Mouse (Mus musculus) left cerebral cortex, postnatal 25 days (tissue): ENCODE measurements around the gene Serpinf2. TPM values are rescaled to one million over a fixed set of nuclear protein-coding genes. Genes with fewer than 3 reads are reported as not detected.
"Not testable (repeated sequence)": the region's sequence is repeated elsewhere in the genome, so short reads cannot be mapped to it uniquely, and the experiment has no call there.

ENCODE experiments used
- DNase-seq, 2 experiments: peaks; one replicate each; pipeline ENCODE4 v3.0.0; 2022; ENCODE audit warnings: low spot score in 2 of 2, mixed read lengths in 1 of 2
- intact Hi-C: fragments of 180-260 bp; cut with DNase I; formaldehyde crosslinking; loops from one replicate; pipeline ENCODE4 v1.15.1; 2025
- microRNA-seq, 2 experiments: library from miRNA; unstranded; fragments of <30 nt; microRNA quantifications; one replicate each; pipeline ENCODE4 v1.2.0; 2022
- total RNA-seq, 2 experiments: library from RNA; stranded (reverse); gene quantifications; 2 replicates each; pipeline ENCODE4 v1.2.3; 2021

Serpinf2 gene
- total RNA-seq, 2 experiments from 2014 or later: not detected

DNA sequence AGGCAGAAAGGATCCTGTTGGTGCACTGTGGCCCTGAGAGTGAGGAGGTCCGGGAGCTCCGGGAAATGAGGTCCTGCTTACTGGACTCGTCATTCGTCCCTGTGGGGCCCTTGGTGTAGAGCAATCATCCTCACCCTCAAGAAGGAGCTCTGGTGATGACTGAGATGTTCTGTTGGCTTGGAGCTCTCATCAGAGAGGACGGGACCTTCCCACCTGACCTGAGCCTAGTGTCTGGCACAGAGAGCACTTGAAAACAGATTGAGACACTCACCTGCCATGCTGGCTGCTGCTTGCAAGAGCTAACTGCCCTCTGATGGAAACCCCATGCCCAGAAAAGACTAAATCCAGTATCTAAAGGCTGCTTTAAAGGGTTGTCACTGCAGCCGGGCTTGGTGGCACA, 34.6 kb downstream of the Serpinf2 start:
- no peak for DNase-seq
- intact Hi-C loops: loop anchor here (5.0 to 10.0 kb wide), 2 partner anchors 110 to 168 kb away; partner anchors contain the start of genes Rilp and Scarf1

DNA sequence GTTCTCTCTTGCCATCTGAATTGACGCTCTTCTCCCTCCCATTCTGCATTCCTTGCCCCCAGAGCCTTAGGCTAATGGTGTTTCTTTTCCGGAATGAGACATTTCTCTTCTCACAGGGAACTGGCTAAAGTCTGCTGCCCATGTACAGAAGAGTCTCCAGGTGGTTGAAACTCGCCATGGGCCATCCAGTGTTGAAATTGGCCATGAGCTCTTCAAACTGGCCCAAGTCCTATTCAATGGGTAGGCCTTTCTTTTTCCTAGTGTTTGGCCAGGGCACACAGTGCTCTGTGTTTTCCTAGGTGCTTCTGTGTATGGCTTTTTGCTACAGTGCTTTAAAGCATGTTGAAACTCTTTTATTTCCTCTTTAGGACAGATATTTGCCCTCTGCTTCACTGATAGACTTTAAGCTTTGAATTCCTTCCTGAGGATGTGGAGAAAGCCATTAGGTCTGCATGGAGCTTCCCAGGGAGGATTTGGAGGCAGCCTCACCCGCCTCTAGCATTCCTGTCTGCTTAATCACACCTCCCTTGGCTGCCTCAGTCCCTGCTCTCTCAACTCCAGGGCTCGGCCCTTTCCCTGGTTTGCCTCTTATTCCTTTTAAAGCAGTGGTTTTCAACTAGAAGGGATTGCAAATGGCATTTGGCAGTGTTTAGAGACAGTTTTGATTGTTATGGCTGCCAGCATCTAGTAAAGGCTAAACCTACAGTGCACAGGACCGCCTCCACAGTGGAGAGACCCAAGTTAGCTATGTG, 35.9 kb downstream of the Serpinf2 start:
- no peak for DNase-seq
- intact Hi-C loops: loop anchor here (5.0 to 10.0 kb wide), 2 partner anchors 111 to 169 kb away; partner anchors contain the start of genes Rilp and Scarf1

DNA sequence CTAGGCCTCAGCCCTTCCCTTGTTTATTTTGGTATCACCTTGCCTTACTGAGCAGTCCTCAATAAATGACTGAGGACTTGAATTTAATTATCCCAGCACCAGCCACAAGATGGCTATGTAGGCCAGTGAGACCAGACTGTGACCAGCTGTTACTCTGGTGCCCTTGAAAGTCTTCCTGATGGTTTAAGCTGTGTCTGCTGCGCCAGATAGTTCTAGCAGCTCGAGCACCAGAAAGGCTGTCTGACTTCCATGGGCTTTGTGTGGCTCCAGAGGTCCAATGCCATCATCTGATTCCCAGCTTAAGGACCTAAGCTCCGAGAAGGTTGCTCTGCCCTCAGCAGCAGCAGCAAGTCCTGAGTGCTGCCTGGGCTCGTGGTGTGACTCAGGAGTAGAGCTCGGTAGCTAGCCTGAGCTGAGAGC, 37.1 kb downstream of the Serpinf2 start:
- DNase-seq: peak; percentile 60 to 75
- intact Hi-C loops: loop anchor here (5.0 to 10.0 kb wide), 2 partner anchors 113 to 170 kb away; partner anchors contain the start of genes Rilp and Scarf1

DNA sequence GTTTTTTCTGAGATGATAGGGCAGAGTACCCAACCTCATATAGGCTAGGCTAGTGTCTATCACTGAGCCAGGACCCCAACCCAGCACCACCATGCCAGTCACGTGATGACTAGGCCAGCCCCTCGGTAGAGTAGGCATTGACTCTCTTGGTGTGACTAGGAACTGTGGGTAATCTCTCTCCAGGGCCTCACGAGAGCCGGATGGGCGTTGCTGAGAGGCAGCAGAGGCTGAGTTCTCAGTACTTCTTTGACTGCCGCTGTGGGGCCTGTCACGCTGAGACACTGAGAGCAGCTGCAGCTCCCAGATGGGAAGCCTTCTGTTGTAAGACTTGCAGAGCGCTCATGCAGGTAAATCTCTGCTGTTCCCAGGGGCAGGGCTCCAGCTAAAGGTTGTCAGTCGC, 39.3 kb downstream of the Serpinf2 start:
- DNase-seq: peak in 1 of 2 experiments; percentile 49
- intact Hi-C loops: loop anchor here (5.0 to 10.0 kb wide), 2 partner anchors 115 to 172 kb away; partner anchors contain the start of genes Rilp and Scarf1

DNA sequence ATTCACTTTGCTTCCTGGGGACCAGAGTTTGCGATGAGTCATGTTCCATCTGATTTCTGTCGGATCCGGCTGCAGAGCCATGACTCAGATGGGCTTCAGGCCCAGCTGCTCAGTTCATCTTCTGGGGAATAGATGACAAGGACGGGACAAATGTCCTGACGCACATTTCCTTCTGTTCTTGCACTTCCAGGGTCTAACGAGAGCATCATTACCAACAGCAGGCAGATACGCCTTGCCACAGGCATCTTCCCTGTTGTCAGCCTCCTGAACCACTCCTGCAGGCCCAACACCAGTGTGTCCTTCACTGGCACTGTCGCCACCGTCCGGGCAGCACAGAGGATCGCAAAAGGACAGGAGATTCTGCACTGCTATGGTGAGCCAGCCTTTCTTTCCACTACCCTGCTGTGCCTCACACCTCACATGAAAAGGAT, 40.0 kb downstream of the Serpinf2 start:
- DNase-seq: peak; percentile 37 to 85
- intact Hi-C loops: no loop called here

DNA sequence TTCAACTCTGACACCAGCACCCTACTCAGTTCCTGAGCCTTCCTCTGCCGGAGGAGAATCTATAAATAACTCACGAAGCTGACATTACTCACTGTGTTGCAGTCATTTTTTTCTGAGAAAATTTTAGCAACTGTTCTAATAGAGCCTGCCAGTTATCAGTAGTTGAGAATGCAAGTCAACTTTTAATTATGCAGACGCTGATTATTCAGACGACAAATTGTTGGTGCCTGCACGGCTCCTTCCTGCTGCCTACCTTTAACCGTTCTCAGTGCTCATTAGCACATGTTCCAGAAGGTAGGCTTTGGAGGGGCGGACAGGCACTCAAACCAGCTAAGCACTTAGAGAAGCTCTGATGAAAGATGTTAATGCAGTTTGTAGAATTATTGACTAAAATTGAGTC, 41.9 kb downstream of the Serpinf2 start:
- peak in 1 of 2 experiments; percentile 26 for DNase-seq
- intact Hi-C loops: no loop called here

DNA sequence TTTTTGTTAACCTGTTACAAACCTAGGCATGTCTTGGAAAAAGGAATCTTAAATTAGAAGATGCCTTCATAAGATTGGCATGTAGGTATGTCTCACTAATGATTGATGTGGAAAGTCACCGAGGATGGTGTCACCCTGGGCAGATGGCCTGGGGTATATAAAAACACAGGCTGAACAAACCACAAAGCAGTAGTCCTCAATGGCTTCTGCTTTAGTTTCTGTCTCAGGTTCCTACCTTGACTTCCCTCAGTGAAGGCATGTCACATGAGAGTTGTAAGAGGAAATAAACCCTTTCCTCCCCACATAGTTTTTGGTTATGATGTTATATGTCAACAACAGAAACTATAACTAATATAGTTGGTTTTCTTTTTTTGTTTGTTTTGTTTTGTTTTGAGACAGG, 43.8 kb downstream of the Serpinf2 start:
- DNase-seq: no peak
- intact Hi-C loops: no loop called here

DNA sequence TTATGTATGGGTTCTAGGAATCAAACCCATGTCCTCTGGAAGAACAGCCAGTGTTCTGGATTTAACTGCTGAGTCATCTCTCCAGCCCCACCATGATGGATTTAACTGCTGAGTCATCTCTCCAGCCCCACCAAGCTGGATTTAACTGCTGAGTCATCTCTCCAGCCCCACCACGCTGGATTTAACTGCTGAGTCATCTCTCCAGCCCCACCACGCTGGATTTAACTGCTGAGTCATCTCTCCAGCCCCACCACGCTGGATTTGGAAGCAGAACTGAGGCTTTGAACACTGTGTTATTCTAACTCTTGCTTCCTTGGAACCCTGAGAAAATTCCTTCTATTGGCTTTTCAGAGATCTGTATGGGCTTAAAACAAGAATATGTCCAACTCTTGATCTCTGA, 55.9 kb downstream of the Serpinf2 start:
- DNase-seq: peak in 1 of 2 experiments; percentile 33
- intact Hi-C loops: not testable (repeated sequence)

Small RNA genes within 50 kb of the gene (microRNA-seq; reads per million reads assigned to microRNA genes)
- 10,414 to 18,602 reads per million in 2 experiments for gene Mir22

Other genes with a start within 250 kb of the Serpinf2 start
- 10 to 100 TPM; 26.9 to 27.2 TPM for gene Dph1, start 248.3 kb downstream of the Serpinf2 start, total RNA-seq
- 10 to 100 TPM; 76.5 to 90.2 TPM for gene Rtn4rl1, start 245.8 kb downstream of the Serpinf2 start, total RNA-seq
- 10 to 100 TPM; 44.2 to 46.9 TPM for gene Rpa1, start 91.3 kb downstream of the Serpinf2 start, total RNA-seq
- 10 to 100 TPM; 12.1 to 12.5 TPM for gene Smyd4, start 91.2 kb downstream of the Serpinf2 start, total RNA-seq
- 10 to 100 TPM; 16.7 to 17.3 TPM for gene Serpinf1, start 16.9 kb downstream of the Serpinf2 start, total RNA-seq
- 10 to 100 TPM; 17.4 to 18.7 TPM for gene Wdr81, start 15.1 kb upstream of the Serpinf2 start, total RNA-seq
- under 1 TPM; 0.69 to 0.80 TPM for gene Tlcd2, start 22.1 kb upstream of the Serpinf2 start, total RNA-seq
- 100 to 1,000 TPM; 120 to 127 TPM for gene Prpf8, start 47.2 kb upstream of the Serpinf2 start, total RNA-seq
- 1 to 10 TPM; 2.0 to 2.7 TPM for gene Rilp, start 70.5 kb upstream of the Serpinf2 start, total RNA-seq
- 1 to 10 TPM; 1.7 to 2.1 TPM for gene Scarf1, start 73.9 kb upstream of the Serpinf2 start, total RNA-seq
- gene Slc43a2, start 92.1 kb upstream of the Serpinf2 start, total RNA-seq: 10 to 100 TPM; 50.3 to 59.4 TPM
- 100 to 1,000 TPM; 330 to 346 TPM for gene Pitpna, start 148.5 kb upstream of the Serpinf2 start, total RNA-seq
- gene Inpp5k, start 191.4 kb upstream of the Serpinf2 start, total RNA-seq: 10 to 100 TPM; 38.5 to 41.3 TPM
- gene Myo1c, start 210.9 kb upstream of the Serpinf2 start, total RNA-seq: 10 to 100 TPM; 17.4 to 19.0 TPM
- 100 to 1,000 TPM; 125 to 137 TPM for gene Crk, start 239.7 kb upstream of the Serpinf2 start, total RNA-seq